Mouse (Mus musculus) small intestine, adult 2 months (tissue): Measurements from ENCODE around the gene Ulk4. TPM values are rescaled to one million over a fixed set of nuclear protein-coding genes. Genes with fewer than 3 reads are reported as not detected.

Experiments used
- H3K27ac ChIP-seq: fragments of 200-500 bp; 2 replicates; pipeline ENCODE4 v1.5.1; 2012; ENCODE audit warnings: low read depth, low read length, control low read depth, inconsistent platforms; ENCODE audit not compliant: insufficient read depth
- H3K27me3 ChIP-seq: fragments of 200-500 bp; 2 replicates; pipeline ENCODE4 v1.6.1; 2012; ENCODE audit warnings: mild to moderate bottlenecking, moderate library complexity, low read length, inconsistent platforms; ENCODE audit not compliant: control insufficient read depth, insufficient read depth
- H3K36me3 ChIP-seq: fragments of 200-500 bp; 2 replicates; pipeline ENCODE4 v1.6.1; 2012; ENCODE audit warnings: mild to moderate bottlenecking, low read length, control low read depth, inconsistent platforms; ENCODE audit not compliant: control insufficient read depth, insufficient read depth
- H3K4me1 ChIP-seq: fragments of 200-500 bp; 2 replicates; pipeline ENCODE4 v1.6.1; 2012; ENCODE audit warnings: low read length, inconsistent platforms, mixed read lengths; ENCODE audit not compliant: control insufficient read depth, insufficient read depth, insufficient read length
- H3K4me3 ChIP-seq: fragments of 200-500 bp; 2 replicates; pipeline ENCODE4 v1.5.1; 2012; ENCODE audit warnings: low read depth, mild to moderate bottlenecking, control low read depth, inconsistent platforms, low read length, moderate library complexity
- CTCF ChIP-seq: fragments of 200-500 bp; IDR thresholded peaks from 2 replicates; pipeline ENCODE4 v1.5.1; 2012; ENCODE audit warnings: low read depth, mild to moderate bottlenecking, control low read depth, inconsistent platforms, low read length, moderate library complexity, mixed read lengths; ENCODE audit not compliant: insufficient replicate concordance, insufficient read length; ENCODE audit errors: extremely low read depth
- POLR2A ChIP-seq: fragments of 200-500 bp; IDR thresholded peaks from 2 replicates; pipeline ENCODE4 v1.6.1; 2012; ENCODE audit warnings: low read depth, mild to moderate bottlenecking, control low read depth, inconsistent platforms, low read length, moderate library complexity
- WGBS: fragments of 180-500 bp; shearing (Covaris S2); methylation state at CpG from one replicate; pipeline ENCODE4 v1.1.7; 2018; 5-methylcytosine and 5-hydroxymethylcytosine counted together
- polyA plus RNA-seq: library from polyadenylated mRNA; depleted of rRNA; stranded (reverse); fragments of >200 nt; gene quantifications from 2 replicates; pipeline ENCODE4 v1.2.3, GENCODE M21; 2012

Ulk4 gene
- polyA plus RNA-seq, 1 experiment = 0.65 TPM

GRCm38 (mm10) chr9:120958560-120958959 lies 318.4 kb downstream of the Ulk4 start:
- 68% methylated on average over 6 of the region's 6 CpGs for WGBS
- Histone ChIP-seq H3K36me3 (peaks cover 85% of the 10 kb centered on the region), H3K4me3 (no peak overlapping the region), H3K4me1 (peaks cover 7% of the 10 kb centered on the region; the same call in 1 of the 2 replicates), H3K27me3 (no peaks in the 10 kb centered on the region), H3K27ac (no peak overlapping the region)
- TF ChIP-seq CTCF (no peak), POLR2A (no peak)

- no peak overlapping the region for H3K27ac ChIP-seq
- peaks cover 7% of the 10 kb centered on the region; the same call in 1 of the 2 replicates for H3K4me1 ChIP-seq
- WGBS = 91% methylated on average over 5 of the region's 5 CpGs
- H3K27me3 ChIP-seq = no peaks in the 10 kb centered on the region
- H3K4me3 ChIP-seq = no peak overlapping the region
- H3K36me3 ChIP-seq = peaks cover 88% of the 10 kb centered on the region
- no peak for TF ChIP-seq POLR2A
- TF ChIP-seq CTCF = no peak
These were observed 318.9 kb downstream of the Ulk4 start for GRCm38 (mm10) chr9:120958051-120958450.

- TF ChIP-seq CTCF = no peak
- no peak for TF ChIP-seq POLR2A
- H3K27me3 ChIP-seq = no peaks in the 10 kb centered on the region
- WGBS = 23% methylated on average over 3 of the region's 3 CpGs
- no peak overlapping the region for H3K27ac ChIP-seq
- no peak overlapping the region for H3K4me3 ChIP-seq
- H3K4me1 ChIP-seq = peaks cover 11% of the 10 kb centered on the region
- H3K36me3 ChIP-seq = peaks cover 68% of the 10 kb centered on the region
These were observed 325.1 kb downstream of the Ulk4 start for GRCm38 (mm10) chr9:120951947-120952346.

GRCm38 (mm10) chr9:120950761-120951160 lies 326.2 kb downstream of the Ulk4 start:
- TF ChIP-seq POLR2A = no peak
- TF ChIP-seq CTCF = no peak
- Histone ChIP-seq H3K36me3 (peaks cover 57% of the 10 kb centered on the region), H3K4me1 (peaks cover 13% of the 10 kb centered on the region), H3K27ac (no peak overlapping the region), H3K27me3 (no peaks in the 10 kb centered on the region), H3K4me3 (no peak overlapping the region)
- 85% methylated on average over 12 of the region's 12 CpGs for WGBS

- no peak overlapping the region for H3K4me3 ChIP-seq
- no peak overlapping the region for H3K27ac ChIP-seq
- H3K27me3 ChIP-seq = no peaks in the 10 kb centered on the region
- H3K36me3 ChIP-seq = peaks cover 39% of the 10 kb centered on the region
- 98% methylated on average over 1 of the region's 1 CpGs for WGBS
- TF ChIP-seq POLR2A (no peak), CTCF (no peak)
- peaks cover 15% of the 10 kb centered on the region for H3K4me1 ChIP-seq
These were observed 328.2 kb downstream of the Ulk4 start for GRCm38 (mm10) chr9:120948832-120949231.

- Histone ChIP-seq H3K4me3 (no peak overlapping the region), H3K27me3 (no peaks in the 10 kb centered on the region), H3K4me1 (peaks cover 17% of the 10 kb centered on the region), H3K36me3 (peaks cover 15% of the 10 kb centered on the region), H3K27ac (no peak overlapping the region)
- no peak for TF ChIP-seq POLR2A
- TF ChIP-seq CTCF = no peak
- 57% methylated on average over 8 of the region's 8 CpGs for WGBS
These were observed 330.9 kb downstream of the Ulk4 start for GRCm38 (mm10) chr9:120946131-120946530.

GRCm38 (mm10) chr9:120944211-120944610 lies 332.8 kb downstream of the Ulk4 start:
- 28% methylated on average over 3 of the region's 3 CpGs for WGBS
- TF ChIP-seq CTCF (no peak), POLR2A (no peak)

More at GRCm38 (mm10) chr9:120944211-120944610, 332.8 kb downstream of the Ulk4 start:
- Histone ChIP-seq H3K27me3 (no peaks in the 10 kb centered on the region), H3K36me3 (peaks cover 6% of the 10 kb centered on the region; the same call in 1 of the 2 replicates), H3K4me3 (no peak overlapping the region), H3K4me1 (peaks cover 24% of the 10 kb centered on the region), H3K27ac (no peak overlapping the region)
